Mouse (Mus musculus): Measurements from ENCODE around the gene Cmtm8.

The Cmtm8 gene

DNA sequence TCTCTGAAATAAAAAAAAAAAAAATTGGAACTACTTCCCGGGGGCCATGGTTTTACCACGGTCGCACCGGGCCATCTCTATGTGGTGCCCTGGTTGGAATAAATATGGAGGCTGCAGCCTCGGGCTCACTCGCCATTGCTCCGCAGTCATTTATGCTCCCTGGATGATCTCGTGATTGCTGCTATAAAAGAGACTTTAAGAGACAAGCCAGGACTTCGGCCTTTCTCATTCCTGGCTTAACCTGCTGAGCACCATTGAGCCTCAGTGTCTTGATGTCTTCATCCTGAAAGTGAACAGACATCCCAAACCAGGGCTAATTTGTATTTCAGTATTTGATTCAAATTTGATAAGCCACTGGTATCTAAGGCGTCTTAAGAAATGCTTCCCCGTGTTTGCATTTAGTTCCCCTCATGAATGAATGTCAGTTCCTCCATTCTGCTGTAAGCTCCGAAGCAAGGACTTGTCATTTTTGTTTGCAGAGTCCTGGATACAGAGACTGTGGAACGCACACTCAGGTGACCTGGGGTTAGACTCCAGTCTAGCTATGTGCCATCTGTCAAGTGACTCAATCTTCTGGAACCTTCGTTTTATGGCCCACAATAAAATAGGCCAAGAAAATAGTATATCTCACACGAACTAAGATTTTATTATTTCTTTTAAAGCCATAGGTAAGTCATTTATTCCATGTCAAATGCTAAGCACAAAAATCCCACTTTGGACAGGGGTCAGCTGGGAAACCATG is 22.2 kb downstream of the Cmtm8 start:
- no peak for DNase-seq (ENCODE audit: extremely low read depth, low read depth)

DNA sequence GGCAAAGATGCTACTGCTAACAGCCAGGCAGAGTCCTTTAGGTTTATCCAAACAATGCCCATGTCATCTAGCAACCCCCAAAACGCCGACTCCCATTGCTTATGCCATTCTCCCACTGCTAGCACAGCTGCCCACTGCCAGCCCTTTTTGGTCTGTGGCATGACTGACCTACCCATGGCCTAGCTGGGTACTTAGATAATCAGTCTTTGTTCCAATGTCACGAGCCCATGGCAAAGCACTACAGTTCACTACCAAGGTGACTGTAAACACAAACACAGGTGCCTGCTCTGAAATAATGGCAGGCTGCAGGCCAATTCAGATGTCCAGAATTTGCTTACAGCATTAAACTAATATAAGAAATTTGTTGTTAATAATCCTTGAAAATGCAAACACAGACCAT is 25.0 kb downstream of the Cmtm8 start:
- no peak for DNase-seq (ENCODE audit: extremely low read depth, low read depth)

DNA sequence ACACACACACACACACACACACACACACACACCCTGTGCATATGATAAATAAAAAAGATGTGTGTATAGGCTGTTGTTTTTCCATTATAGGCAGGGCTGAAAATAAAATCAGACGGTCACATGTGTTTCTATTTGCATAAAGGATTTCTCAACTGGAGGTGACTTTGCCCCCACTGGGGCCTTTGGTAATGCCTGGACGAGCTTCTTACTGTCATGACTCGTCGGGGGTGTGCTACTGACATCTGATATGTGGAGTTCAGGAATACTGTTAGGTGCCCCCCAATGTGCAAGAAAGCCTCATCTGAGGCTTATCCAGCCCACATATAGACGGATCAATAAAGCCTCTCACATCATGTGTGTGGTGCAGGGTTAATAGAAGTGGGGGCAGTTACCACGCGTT is 26.9 kb downstream of the Cmtm8 start:
- no peak for DNase-seq (ENCODE audit: extremely low read depth, low read depth)

DNA sequence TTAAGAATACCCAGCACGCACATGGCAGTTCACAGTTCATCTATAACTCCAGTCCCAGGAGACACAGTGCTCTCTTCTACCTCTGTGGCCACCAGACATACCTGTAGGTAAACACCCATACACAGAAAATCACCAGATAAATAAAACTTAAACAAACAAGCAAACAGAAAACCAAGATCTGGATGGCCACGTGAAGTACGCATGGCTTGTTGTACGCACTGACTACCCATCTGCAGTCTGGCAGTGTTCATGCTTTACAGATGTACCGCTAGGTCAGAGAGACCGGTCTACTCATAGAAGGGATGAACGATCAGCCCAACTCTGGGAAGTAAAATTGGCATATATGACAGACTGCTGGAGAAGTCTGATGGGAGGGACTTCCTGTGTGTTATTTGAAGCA is 27.8 kb downstream of the Cmtm8 start:
- DNase-seq (ENCODE audit: extremely low read depth, low read depth), result no peak

DNA sequence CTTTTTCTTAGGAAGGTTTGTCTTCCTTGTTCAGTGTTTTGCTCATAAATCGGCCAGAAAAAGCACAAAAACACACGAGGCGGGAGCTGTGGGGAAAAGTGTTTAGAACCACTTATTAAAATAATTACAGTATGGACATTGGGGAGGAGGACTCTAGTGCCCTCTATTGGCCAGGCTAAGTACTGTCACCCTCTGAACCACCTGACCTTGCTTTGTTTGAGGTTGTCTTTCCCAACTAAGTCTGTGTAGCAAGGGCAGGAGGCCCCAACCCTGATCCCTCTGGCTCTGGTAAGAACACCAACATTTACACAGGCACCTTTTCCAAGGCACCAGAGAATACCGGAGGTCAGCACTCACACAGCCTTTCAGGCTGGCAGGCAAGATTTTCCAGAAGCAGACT is 28.6 kb downstream of the Cmtm8 start:
- peak; percentile 33 for DNase-seq (ENCODE audit: extremely low read depth, low read depth)

DNA sequence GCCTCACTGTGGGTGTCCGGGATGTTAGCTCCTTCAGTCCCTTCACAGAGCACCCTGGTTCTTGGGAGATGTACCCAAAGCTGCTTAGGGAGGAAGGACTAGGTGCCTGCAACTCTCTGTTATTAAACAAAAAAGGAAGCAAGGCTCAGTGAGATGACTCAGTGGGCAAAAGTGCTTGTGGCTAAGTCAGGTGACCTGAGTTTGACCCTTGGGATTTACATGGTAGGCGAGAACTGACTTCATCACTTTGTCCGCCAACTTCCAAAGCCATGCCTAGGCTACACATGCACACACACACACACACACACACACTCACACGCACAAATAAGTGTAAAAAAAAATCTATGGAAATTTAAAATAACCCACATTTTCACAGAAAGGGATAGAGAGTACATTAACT is 32.0 kb downstream of the Cmtm8 start:
- no peak for DNase-seq (ENCODE audit: extremely low read depth, low read depth)

DNA sequence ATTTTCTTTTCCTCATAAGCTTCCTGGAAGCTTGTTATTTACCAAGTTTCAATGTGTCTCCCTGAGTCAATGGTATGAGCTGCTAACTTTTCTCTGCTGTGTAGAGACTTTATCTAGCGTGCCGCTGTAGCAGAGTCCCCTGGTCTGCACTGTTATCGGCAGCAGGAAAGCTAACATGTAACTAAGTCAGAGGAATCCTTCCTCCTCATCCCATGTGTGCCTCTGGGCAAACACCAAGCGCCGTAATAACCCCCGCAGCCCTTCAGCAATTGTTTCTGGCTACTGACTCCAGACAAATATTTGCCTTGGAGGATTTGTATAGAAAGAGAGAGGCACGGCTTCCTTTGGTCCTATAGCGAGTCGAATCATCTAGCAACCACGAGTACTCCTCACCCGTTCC is 33.1 kb downstream of the Cmtm8 start:
- no peak for DNase-seq (ENCODE audit: extremely low read depth, low read depth)

DNA sequence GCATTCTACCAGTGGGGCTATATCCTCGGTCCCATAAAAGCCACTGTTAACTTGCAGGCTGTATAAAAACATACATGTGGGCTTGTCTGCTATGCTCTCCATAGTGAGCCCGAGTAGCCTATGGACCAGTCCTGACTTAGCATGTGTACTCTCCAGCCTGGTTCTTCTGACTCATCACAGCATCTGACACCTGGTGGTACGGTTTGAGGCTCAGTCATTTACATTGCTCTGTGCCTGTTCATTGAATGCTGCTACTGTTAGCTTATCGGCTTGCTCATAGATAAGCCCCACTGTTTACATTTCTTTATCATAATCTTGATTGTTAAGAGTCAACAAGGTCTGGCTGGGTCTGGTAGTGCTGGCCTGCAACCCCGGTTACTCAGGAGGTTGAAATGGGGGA is 35.3 kb downstream of the Cmtm8 start:
- no peak for DNase-seq (ENCODE audit: extremely low read depth, low read depth)

DNA sequence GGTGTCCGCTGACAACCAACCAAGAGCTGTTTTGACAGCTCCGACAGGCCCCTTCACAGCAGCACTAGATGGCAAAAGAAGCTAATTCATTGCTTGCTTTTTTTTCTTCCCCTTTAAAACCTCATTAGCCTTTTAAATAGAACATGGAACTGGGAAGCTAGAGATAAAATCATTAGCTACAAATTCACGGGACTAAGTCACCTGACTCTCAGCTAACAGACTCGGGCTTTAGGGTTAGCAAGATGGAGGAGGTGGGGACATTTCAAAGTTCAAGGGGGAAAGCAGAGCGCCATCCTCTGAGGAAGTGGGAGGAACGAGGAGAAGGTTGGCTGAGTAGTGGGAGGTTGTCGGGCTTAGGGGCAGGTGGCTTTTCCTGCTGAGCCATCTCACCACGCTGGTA is 36.7 kb downstream of the Cmtm8 start:
- no peak for DNase-seq (ENCODE audit: extremely low read depth, low read depth)

DNA sequence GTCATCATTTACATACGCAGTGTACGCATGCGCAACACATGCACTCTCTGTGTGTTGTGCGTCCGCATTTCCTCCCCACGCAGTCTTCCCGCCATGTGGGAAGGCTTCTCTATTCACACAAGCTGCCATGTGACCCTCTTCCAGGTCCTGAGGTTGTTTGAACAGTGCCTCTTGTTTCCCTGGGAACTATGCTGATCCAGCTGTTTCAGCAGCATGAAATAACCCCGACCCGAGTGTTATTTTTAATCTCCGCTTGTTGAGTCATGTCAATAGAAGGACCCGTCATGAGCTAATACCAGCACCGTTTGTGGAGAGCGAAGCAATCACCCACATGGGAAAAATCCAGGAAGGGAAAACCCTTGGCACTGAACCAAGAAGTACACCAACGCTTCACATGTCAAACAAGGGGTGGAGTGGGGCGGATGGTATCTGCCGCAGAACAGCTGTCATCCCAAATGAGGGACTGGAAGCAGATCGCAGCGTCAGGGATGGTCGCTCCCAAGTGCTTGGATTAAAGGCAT is 38.7 kb downstream of the Cmtm8 start:
- no peak for DNase-seq (ENCODE audit: extremely low read depth, low read depth)

DNA sequence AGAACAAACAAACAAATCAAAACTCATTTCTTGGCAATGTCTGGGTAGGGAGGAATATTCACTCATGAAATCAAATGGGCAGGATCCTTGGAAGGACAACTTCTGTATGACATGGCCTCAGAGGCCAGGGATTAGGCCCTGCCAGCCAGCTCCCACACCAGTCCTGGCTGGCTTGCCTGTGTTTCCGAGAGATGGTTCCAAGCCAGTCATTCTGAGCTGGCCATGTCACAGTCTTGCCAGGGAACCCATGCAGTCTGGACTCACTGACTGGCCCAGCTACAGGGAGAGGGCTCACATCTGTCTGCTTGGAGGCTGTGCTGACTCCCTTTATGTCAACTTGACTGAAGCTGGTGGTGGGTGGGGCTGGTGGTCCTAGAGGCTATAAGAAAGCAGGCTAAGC is 41.8 kb downstream of the Cmtm8 start:
- DNase-seq (ENCODE audit: extremely low read depth, low read depth), result no peak

DNA sequence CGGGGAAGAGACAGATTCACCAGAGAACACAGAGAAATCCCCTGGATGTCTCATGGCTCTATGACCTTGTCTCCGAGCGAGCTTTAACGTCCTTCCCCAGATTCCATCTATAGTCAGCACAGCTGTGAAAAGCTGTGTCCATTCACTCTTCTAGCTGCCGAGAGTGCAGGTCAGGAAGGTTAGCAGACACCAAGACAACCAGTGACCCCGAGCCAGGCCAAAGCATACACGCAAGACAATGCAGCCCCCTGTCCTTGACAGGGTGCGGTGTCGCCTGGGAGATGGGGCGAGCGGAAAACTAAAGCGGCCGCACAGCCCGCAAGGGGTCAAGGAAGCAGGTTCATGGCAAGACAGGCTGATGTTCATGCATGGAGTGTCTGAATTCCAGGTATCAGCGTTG is 42.7 kb downstream of the Cmtm8 start:
- DNase-seq (ENCODE audit: extremely low read depth, low read depth), result no peak

DNA sequence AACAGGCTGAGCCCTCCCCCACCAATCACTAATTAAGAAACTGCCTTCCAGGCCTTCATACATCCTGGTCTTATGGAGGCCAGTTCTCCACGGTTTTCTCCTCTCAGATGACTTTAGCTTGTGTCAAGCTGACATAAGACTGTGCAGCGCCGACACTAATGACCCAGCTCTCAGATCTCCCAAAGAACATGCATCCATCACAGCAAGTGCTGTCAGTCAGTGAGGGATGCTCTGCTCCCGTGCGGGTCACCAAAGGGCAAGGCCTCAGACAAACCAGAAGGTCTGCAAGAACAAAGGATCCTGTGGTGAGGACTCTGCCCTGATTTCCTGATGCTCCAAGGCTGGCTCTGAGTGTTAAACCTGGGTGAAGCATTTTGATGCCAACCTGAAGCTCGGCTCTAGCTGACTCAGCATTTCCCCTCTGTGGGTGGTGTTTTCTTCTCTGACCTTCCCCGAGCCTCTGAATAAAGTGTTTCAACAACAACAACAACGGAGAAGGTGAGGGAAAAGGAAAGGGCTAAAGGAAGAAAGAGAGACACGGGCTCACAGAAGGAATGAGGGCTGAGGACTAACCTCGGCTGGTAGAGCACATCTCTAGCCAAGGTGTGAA is 44.4 kb downstream of the Cmtm8 start:
- no peak for DNase-seq (ENCODE audit: extremely low read depth, low read depth)

DNA sequence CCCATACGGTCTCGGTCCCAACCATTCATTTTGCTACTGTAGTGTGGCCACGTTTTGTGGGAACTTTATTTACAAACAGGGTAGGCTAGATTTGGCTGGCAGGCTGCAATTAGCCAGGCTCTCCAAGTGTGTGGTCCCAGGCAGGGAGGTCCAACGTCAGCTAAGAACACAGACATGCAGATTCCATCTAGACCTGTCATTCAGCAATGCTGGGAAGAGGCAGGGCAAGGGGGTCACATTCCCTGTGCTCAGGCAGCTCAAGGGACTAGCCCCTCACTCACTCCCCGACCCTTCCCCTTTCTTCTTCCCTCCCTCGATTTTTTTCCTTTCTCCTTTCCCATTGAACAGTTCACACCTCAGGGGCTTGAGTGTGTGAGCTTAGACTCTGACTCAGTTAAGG is 45.1 kb downstream of the Cmtm8 start:
- no peak for DNase-seq (ENCODE audit: extremely low read depth, low read depth)

DNA sequence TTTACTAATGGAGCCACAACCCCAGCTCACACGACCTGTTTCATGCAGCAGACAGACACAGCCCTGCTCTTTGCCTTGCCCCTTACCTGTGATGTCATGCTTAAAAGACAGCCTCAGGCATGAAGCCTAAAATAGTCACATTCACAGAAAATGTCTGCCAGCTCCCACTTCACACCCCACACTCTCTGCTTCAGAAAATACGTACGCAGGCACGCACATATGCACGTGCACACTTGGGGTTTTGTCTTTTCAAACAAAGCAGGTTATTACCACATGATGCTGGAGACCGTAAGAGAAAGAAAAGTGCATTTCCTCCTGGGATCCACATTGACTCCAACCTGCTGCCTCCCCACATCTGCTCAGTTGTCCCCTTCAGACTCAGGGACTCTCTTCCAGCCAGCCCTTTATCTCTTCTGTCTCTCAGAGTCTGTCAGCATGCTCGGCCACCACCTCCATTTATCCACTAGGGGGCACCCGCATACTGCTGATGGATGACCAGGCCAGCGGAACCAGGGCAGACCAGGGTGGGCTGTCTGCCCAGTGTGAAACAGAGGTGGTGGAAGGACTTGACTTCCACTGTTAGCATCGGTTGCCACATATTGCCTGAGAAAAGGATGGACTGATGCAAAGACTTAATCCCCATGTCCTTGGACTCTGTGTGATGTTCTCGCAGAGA is 46.5 kb downstream of the Cmtm8 start:
- DNase-seq (ENCODE audit: extremely low read depth, low read depth), result no peak

DNA sequence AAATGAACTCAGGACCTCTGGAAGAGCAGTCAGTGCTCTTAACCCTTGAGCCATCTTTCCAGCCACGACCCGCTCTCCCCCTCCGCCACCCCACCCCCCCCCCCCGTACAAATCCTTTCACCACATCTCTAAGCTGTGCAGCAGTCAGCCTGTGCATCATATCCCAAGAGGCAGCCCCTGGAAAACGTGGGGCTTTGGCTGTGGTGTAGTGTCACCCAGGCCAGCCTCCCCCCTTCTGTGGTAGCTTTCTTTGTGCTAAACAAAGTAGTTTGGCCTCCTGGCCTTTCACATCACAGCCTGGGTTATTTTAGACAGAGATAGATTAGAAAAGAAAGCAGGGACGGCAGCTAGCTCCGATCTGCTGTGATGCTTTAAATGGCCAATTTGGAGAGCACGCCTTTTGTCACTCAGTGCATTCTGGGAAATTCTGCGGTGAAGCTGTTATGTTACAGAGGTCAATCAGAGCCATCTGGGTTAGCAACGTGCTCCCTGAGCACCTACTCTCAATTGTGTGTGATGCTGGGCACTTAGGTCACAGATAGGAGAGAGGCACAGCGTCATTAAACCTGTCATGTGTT is 47.4 kb downstream of the Cmtm8 start:
- no peak for DNase-seq (ENCODE audit: extremely low read depth, low read depth)

DNA sequence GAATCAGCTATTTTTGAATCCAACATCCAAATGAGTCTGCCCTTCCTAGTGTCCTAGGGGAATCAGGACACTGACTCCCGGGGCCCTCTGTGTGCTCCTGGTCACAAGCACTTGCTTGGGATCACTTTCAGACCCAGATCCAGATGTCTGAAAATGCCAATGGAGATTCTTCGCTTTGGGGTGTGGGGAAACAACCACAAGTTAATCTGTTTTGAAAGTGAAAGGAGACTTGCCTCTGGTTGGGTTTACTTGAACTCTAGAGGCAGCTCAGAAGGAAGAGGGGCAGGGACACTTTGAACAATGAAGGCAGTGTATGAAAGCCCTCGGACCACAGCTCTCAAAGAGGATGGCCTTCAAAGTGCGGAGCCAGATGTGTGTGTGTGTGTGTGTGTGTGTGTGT is 49.5 kb downstream of the Cmtm8 start:
- no peak for DNase-seq (ENCODE audit: extremely low read depth, low read depth)

DNA sequence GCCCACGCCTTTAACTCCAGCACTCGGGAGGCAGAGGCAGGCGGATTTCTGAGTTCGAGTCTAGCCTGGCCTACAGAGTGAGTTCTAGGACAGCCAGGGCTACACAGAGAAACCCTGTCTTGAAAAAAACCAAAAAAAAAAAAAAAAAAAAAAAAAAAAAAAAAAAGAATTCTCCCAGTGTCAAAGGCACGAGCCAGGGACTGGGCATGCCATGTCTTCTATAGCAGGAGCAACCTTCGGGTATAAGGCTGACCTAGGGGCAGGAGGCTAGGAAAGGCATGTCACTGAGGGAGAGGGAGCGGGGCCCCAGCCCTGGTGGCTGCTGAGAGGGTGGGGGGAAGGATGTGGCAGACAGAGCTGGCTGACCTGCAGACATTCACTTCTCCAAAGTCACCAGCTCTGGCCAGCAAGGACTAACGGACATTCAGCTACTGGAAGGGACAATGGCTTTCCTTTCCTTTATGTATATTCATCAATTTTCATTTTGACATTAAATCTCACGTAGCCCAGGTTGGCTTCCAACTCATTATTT is 50.1 kb downstream of the Cmtm8 start:
- DNase-seq (ENCODE audit: extremely low read depth, low read depth), result no peak

DNA sequence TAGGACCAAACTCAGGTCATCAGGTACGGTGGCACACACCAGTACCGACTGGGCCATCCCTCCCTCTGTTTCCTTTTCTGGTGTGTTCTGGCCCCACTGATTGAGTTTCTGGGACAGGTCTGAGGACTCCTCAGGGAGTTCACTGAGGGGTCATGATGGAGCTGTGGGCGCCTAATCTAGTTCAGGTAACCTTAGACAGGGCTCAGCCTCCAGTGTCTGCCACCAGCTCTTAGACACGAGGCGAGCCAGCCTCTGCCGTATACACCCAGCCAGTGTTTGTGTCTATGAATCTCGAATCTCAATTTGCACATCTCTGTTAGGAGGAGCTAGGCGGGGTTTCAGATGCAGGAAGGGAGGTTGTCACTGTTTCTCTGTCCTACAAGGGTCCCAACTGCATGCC is 54.0 kb downstream of the Cmtm8 start:
- DNase-seq (ENCODE audit: extremely low read depth, low read depth), result no peak

DNA sequence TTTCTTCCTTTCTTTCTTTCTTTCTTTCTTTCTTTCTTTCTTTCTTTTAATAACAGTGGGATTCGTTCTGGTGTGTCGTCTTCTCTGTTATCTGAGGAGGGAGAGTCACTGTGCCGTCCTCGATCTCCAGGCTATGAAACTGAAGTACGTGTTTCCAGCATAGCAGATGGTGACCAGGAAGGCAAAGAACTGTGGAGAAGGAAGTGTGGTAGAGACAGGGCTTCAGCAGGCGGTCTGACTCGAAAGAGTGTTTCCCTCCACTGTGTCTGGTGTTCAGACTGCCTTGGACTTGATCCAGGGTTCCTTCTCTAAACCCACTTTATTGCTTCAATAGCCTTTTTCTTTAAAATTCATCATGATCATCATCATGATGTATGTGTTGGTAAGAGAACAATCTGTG is 54.4 kb downstream of the Cmtm8 start:
- no peak for DNase-seq (ENCODE audit: extremely low read depth, low read depth)

DNA sequence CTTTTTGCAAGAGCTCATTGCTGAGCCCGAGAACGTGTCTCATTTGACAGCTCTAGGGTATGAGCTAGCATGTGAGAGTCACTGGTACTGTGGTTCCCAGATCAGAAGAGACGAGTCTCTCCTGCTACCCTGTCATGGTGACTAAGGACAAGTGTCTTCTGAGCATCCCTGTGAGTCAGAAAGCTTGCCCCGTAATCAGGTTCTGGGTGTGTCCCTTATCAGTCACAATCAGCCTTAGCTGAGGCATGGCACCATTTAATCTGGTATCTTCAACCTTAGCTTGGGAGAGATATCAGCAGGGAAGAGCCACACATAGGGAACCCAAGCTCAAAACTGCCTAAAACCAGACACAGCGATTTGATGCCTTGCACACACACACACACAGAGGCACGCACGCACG is 55.3 kb downstream of the Cmtm8 start:
- no peak for DNase-seq (ENCODE audit: extremely low read depth, low read depth)

DNA sequence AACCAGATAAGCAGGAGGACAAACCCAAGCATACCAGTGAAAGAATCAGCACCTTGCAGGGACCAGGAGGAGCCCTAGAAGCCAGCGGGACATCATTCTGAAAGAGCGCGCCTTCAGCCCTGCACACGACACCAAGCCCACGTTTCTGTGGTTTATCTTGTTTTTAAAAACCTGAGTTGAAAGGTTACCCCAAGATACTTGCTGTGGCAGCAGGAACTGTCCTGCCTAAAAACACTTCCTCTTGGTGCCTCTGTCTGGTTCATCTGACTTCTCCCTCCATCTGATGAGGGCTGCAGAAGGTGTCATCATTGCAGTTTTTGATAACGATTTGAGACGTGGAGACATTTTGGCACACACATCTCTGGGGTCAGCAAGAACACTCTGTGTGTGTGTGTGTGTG is 56.2 kb downstream of the Cmtm8 start:
- peak; percentile 71 for DNase-seq (ENCODE audit: extremely low read depth, low read depth)
